Mouse (Mus musculus): ENCODE results near the gene Lamc3. TPM values are rescaled to one million over a fixed set of nuclear protein-coding genes. Genes with fewer than 3 reads are reported as not detected.

Gene Lamc3
- polyA plus RNA-seq, 1 experiment from 2014 or later: 0.48 TPM

GRCm38 (mm10) chr2:31855991-31856390 is 31.1 kb upstream of the Lamc3 start:
- Histone ChIP-seq H3K4me3 (ENCODE audit: low read depth, low read length) (no peak overlapping the region), H3K27ac (ENCODE audit: low read depth, low read length) (no peak overlapping the region), H3K9ac (ENCODE audit: low read depth, low read length) (no peak overlapping the region), H3K9me3 (ENCODE audit: control insufficient read depth, low read length) (no peaks in the 10 kb centered on the region), H3K4me2 (no peak overlapping the region), H3K36me3 (ENCODE audit: control insufficient read depth, insufficient read depth, low read length) (no peaks in the 10 kb centered on the region), H3K4me1 (replicated peaks; ENCODE audit: control insufficient read depth, insufficient read depth, low read length) (no peaks in the 10 kb centered on the region; the same call in none of the 2 replicates), H3K27me3 (replicated peaks; ENCODE audit: control insufficient read depth, insufficient read depth, low read length) (peaks cover 6% of the 10 kb centered on the region)
- ATAC-seq (replicated peaks; ENCODE audit: low FRiP score): no peak
- no peak for DNase-seq (ENCODE audit: low spot score)
- WGBS: 72% methylated on average over 8 of the region's 8 CpGs

- Histone ChIP-seq H3K27ac (ENCODE audit: low read depth, low read length) (no peak overlapping the region), H3K27me3 (replicated peaks; ENCODE audit: control insufficient read depth, insufficient read depth, low read length) (peaks cover 6% of the 10 kb centered on the region)
- 79% methylated on average over 6 of the region's 6 CpGs for WGBS
These were observed 29.9 kb upstream of the Lamc3 start for GRCm38 (mm10) chr2:31857180-31857579.

GRCm38 (mm10) chr2:31858500-31858899 is 28.6 kb upstream of the Lamc3 start:
- Histone ChIP-seq H3K27me3 (replicated peaks; ENCODE audit: control insufficient read depth, insufficient read depth, low read length) (peaks cover 7% of the 10 kb centered on the region), H3K27ac (ENCODE audit: low read depth, low read length) (no peak overlapping the region), H3K4me3 (ENCODE audit: low read depth, low read length) (no peak overlapping the region), H3K4me2 (no peak overlapping the region), H3K9ac (ENCODE audit: low read depth, low read length) (no peak overlapping the region), H3K4me1 (replicated peaks; ENCODE audit: control insufficient read depth, insufficient read depth, low read length) (no peaks in the 10 kb centered on the region; the same call in 1 of the 2 replicates), H3K9me3 (ENCODE audit: control insufficient read depth, low read length) (no peaks in the 10 kb centered on the region), H3K36me3 (ENCODE audit: control insufficient read depth, insufficient read depth, low read length) (no peaks in the 10 kb centered on the region)
- 25% methylated on average over 12 of the region's 12 CpGs for WGBS
- no peak for DNase-seq (ENCODE audit: low spot score)
- ATAC-seq (replicated peaks; ENCODE audit: low FRiP score): no peak

More at GRCm38 (mm10) chr2:31857180-31857579, 29.9 kb upstream of the Lamc3 start:
- Histone ChIP-seq H3K9me3 (ENCODE audit: control insufficient read depth, low read length) (no peaks in the 10 kb centered on the region), H3K4me1 (replicated peaks; ENCODE audit: control insufficient read depth, insufficient read depth, low read length) (no peaks in the 10 kb centered on the region; the same call in 1 of the 2 replicates), H3K36me3 (ENCODE audit: control insufficient read depth, insufficient read depth, low read length) (no peaks in the 10 kb centered on the region), H3K9ac (ENCODE audit: low read depth, low read length) (no peak overlapping the region), H3K4me3 (ENCODE audit: low read depth, low read length) (no peak overlapping the region), H3K4me2 (no peak overlapping the region)
- DNase-seq (ENCODE audit: low spot score): no peak
- no peak for ATAC-seq (replicated peaks; ENCODE audit: low FRiP score)

- no peak for DNase-seq (ENCODE audit: low spot score)
- H3K4me2 ChIP-seq: no peak overlapping the region
- H3K4me3 ChIP-seq (ENCODE audit: low read depth, low read length): no peak overlapping the region
- no peak overlapping the region for H3K27ac ChIP-seq (ENCODE audit: low read depth, low read length)
- H3K4me1 ChIP-seq (replicated peaks; ENCODE audit: control insufficient read depth, insufficient read depth, low read length): no peaks in the 10 kb centered on the region
- ATAC-seq (replicated peaks; ENCODE audit: low FRiP score): no peak
- WGBS: 73% methylated on average over 1 of the region's 1 CpGs
- H3K9ac ChIP-seq (ENCODE audit: low read depth, low read length): no peak overlapping the region
- H3K9me3 ChIP-seq (ENCODE audit: control insufficient read depth, low read length): no peaks in the 10 kb centered on the region
- H3K27me3 ChIP-seq (replicated peaks; ENCODE audit: control insufficient read depth, insufficient read depth, low read length): peaks cover 10% of the 10 kb centered on the region
- no peaks in the 10 kb centered on the region for H3K36me3 ChIP-seq (ENCODE audit: control insufficient read depth, insufficient read depth, low read length)
These were observed 24.2 kb upstream of the Lamc3 start for GRCm38 (mm10) chr2:31862919-31863318.

GRCm38 (mm10) chr2:31863766-31864165 is 23.3 kb upstream of the Lamc3 start:
- DNase-seq (ENCODE audit: low spot score) (no peak), ATAC-seq (replicated peaks; ENCODE audit: low FRiP score) (no peak)
- Histone ChIP-seq H3K4me3 (ENCODE audit: low read depth, low read length) (no peak overlapping the region), H3K4me1 (replicated peaks; ENCODE audit: control insufficient read depth, insufficient read depth, low read length) (no peaks in the 10 kb centered on the region), H3K27ac (ENCODE audit: low read depth, low read length) (no peak overlapping the region), H3K27me3 (replicated peaks; ENCODE audit: control insufficient read depth, insufficient read depth, low read length) (peaks cover 7% of the 10 kb centered on the region), H3K4me2 (no peak overlapping the region), H3K9me3 (ENCODE audit: control insufficient read depth, low read length) (no peaks in the 10 kb centered on the region), H3K9ac (ENCODE audit: low read depth, low read length) (no peak overlapping the region), H3K36me3 (ENCODE audit: control insufficient read depth, insufficient read depth, low read length) (no peaks in the 10 kb centered on the region)
- 82% methylated on average over 1 of the region's 1 CpGs for WGBS

- Histone ChIP-seq H3K27me3 (replicated peaks; ENCODE audit: control insufficient read depth, insufficient read depth, low read length) (peaks cover 4% of the 10 kb centered on the region; the same call in 1 of the 2 replicates), H3K27ac (ENCODE audit: low read depth, low read length) (no peak overlapping the region), H3K4me1 (replicated peaks; ENCODE audit: control insufficient read depth, insufficient read depth, low read length) (no peaks in the 10 kb centered on the region), H3K4me3 (ENCODE audit: low read depth, low read length) (no peak overlapping the region), H3K4me2 (no peak overlapping the region), H3K9ac (ENCODE audit: low read depth, low read length) (no peak overlapping the region), H3K36me3 (ENCODE audit: control insufficient read depth, insufficient read depth, low read length) (no peaks in the 10 kb centered on the region), H3K9me3 (ENCODE audit: control insufficient read depth, low read length) (no peaks in the 10 kb centered on the region)
- no peak for DNase-seq (ENCODE audit: low spot score)
- no peak for ATAC-seq (replicated peaks; ENCODE audit: low FRiP score)
- WGBS: 80% methylated on average over 9 of the region's 9 CpGs
These were observed 22.2 kb upstream of the Lamc3 start for GRCm38 (mm10) chr2:31864891-31865290.

GRCm38 (mm10) chr2:31865322-31865721 is 21.8 kb upstream of the Lamc3 start:
- H3K4me3 ChIP-seq (ENCODE audit: low read depth, low read length): no peak overlapping the region
- H3K27me3 ChIP-seq (replicated peaks; ENCODE audit: control insufficient read depth, insufficient read depth, low read length): peaks cover 4% of the 10 kb centered on the region; the same call in 1 of the 2 replicates
- H3K9ac ChIP-seq (ENCODE audit: low read depth, low read length): no peak overlapping the region
- no peak overlapping the region for H3K4me2 ChIP-seq
- no peak overlapping the region for H3K27ac ChIP-seq (ENCODE audit: low read depth, low read length)
- H3K9me3 ChIP-seq (ENCODE audit: control insufficient read depth, low read length): no peaks in the 10 kb centered on the region
- DNase-seq (ENCODE audit: low spot score) (no peak), ATAC-seq (replicated peaks; ENCODE audit: low FRiP score) (no peak)
- no peaks in the 10 kb centered on the region for H3K4me1 ChIP-seq (replicated peaks; ENCODE audit: control insufficient read depth, insufficient read depth, low read length)
- H3K36me3 ChIP-seq (ENCODE audit: control insufficient read depth, insufficient read depth, low read length): no peaks in the 10 kb centered on the region
- 60% methylated on average over 4 of the region's 4 CpGs for WGBS

- Histone ChIP-seq H3K27ac (ENCODE audit: low read depth, low read length) (no peak overlapping the region), H3K27me3 (replicated peaks; ENCODE audit: control insufficient read depth, insufficient read depth, low read length) (peaks cover 4% of the 10 kb centered on the region; the same call in 1 of the 2 replicates), H3K4me2 (no peak overlapping the region), H3K36me3 (ENCODE audit: control insufficient read depth, insufficient read depth, low read length) (no peaks in the 10 kb centered on the region), H3K4me1 (replicated peaks; ENCODE audit: control insufficient read depth, insufficient read depth, low read length) (no peaks in the 10 kb centered on the region), H3K4me3 (ENCODE audit: low read depth, low read length) (no peak overlapping the region), H3K9me3 (ENCODE audit: control insufficient read depth, low read length) (no peaks in the 10 kb centered on the region), H3K9ac (ENCODE audit: low read depth, low read length) (no peak overlapping the region)
- DNase-seq (ENCODE audit: low spot score) (no peak), ATAC-seq (replicated peaks; ENCODE audit: low FRiP score) (no peak)
- 46% methylated on average over 2 of the region's 2 CpGs for WGBS
These were observed 21.3 kb upstream of the Lamc3 start for GRCm38 (mm10) chr2:31865794-31866193.

GRCm38 (mm10) chr2:31867773-31868537 is 19.1 kb upstream of the Lamc3 start:
- H3K4me3 ChIP-seq (ENCODE audit: low read depth, low read length): no peak overlapping the region
- no peak for ATAC-seq (replicated peaks; ENCODE audit: low FRiP score)

More at GRCm38 (mm10) chr2:31867773-31868537, 19.1 kb upstream of the Lamc3 start:
- H3K9me3 ChIP-seq (ENCODE audit: control insufficient read depth, low read length): no peaks in the 10 kb centered on the region
- H3K4me2 ChIP-seq: no peak overlapping the region
- H3K4me1 ChIP-seq (replicated peaks; ENCODE audit: control insufficient read depth, insufficient read depth, low read length): no peaks in the 10 kb centered on the region
- no peaks in the 10 kb centered on the region for H3K36me3 ChIP-seq (ENCODE audit: control insufficient read depth, insufficient read depth, low read length)
- WGBS: 78% methylated on average over 8 of the region's 8 CpGs
- H3K27ac ChIP-seq (ENCODE audit: low read depth, low read length): no peak overlapping the region
- no peak overlapping the region for H3K9ac ChIP-seq (ENCODE audit: low read depth, low read length)
- DNase-seq (ENCODE audit: low spot score): no peak
- 0 out of 2 replicates have a peak, but pooled peaks cover 4% of the 10 kb centered on the region for H3K27me3 ChIP-seq (replicated peaks; ENCODE audit: control insufficient read depth, insufficient read depth, low read length)
